ENCODE assay signal across 16 mouse cellular contexts in the genomic region with DNA sequence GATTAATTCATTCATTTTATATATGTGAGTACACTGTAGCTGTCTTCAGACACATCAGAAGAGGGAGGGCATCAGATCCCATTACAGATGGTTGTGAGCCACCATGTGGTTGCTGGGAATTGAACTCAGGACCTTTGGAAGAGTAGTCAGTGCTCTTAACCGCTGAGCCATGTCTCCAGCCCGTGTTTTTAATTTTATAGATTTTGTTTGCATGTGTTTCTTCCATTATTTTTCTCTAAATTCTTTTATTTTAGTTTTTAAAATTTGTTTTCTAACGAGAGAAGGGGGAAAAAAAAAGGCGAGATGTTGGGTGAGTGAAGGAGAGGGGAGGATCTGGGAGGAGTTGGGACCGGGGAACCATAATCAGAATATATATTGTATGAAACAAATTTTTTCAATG. TPM values are rescaled to one million over a fixed set of nuclear protein-coding genes. Genes with fewer than 3 reads are reported as not detected.
DNase-seq lines count a peak whose midpoint lies in the region; ATAC-seq and TF ChIP-seq lines count a peak whose summit lies in the region.
"Not testable (repeated sequence)": the region's sequence is repeated elsewhere in the genome, so short reads cannot be mapped to it uniquely, and the experiment has no call there.
"Had no signal": no experiment of that assay in that cellular context is flagged by ENCODE, and none has a peak within 500 bp of the region (broad histone marks: within the 10 kb centered on the region; RNA-seq: fewer than 3 reads in every experiment).

No protein-coding gene starts in this region.

- H3K27ac ChIP-seq in MEL (ENCODE audit: control insufficient read depth, low read depth, low read length), result peak overlapping the region; percentile 5; the same call in 1 of the 2 replicates
- 0 out of 2 replicates have a peak overlapping the region, but pooled peaks have one; percentile 64 for H3K27ac ChIP-seq in forebrain, embryonic 10.5 days
- not testable (repeated sequence) for H3K27ac ChIP-seq in heart, embryonic 12.5 days (ENCODE audit: poor library complexity, severe bottlenecking); hindbrain, embryonic 16.5 days (ENCODE audit: low read depth, low read length); liver, postnatal 0 days (ENCODE audit: low read depth); stomach, embryonic 15.5 days
- H3K27ac ChIP-seq in limb, embryonic 10.5 days, result 0 out of 2 replicates have a peak overlapping the region, but pooled peaks have one; percentile 53
- H3K27ac ChIP-seq in midbrain, embryonic 15.5 days, result peak overlapping the region; percentile 69; the same call in 1 of the 2 replicates

- TF ChIP-seq EP300 in MEL (IDR thresholded peaks at IDR 0.05; ENCODE audit: low read depth in 1 of 2, low read length in 2 of 2); liver, postnatal 0 days (IDR thresholded peaks at IDR 0.05; ENCODE audit: low read depth): not testable (repeated sequence)

- not testable (repeated sequence) for H3K36me3 ChIP-seq in MEL (ENCODE audit: control insufficient read depth in 1 of 2, insufficient read depth in 2 of 2, low read length in 2 of 2); forebrain, embryonic 10.5 days (replicated peaks); heart, embryonic 12.5 days; hindbrain, embryonic 16.5 days (ENCODE audit: control insufficient read depth, insufficient read depth, low read length); limb, embryonic 10.5 days; liver, postnatal 0 days (replicated peaks; ENCODE audit: insufficient read depth, low read length); midbrain, embryonic 15.5 days (replicated peaks); stomach, embryonic 15.5 days

- H3K79me2 ChIP-seq in MEL (ENCODE audit: control insufficient read depth, insufficient read depth, low read length, poor library complexity), result not testable (repeated sequence)

- WGBS in forebrain, embryonic 10.5 days, result 30% methylated on average over 5 of the region's 5 CpGs
- 29% methylated on average over 5 of the region's 5 CpGs for WGBS in heart, embryonic 12.5 days
- 30% methylated on average over 5 of the region's 5 CpGs for WGBS in hindbrain, embryonic 16.5 days
- 33% methylated on average over 5 of the region's 5 CpGs for WGBS in limb, embryonic 10.5 days
- WGBS in liver, postnatal 0 days (ENCODE audit: insufficient replicate concordance), result 24% methylated on average over 5 of the region's 5 CpGs
- WGBS in midbrain, embryonic 15.5 days, result 28% methylated on average over 5 of the region's 5 CpGs
- WGBS in stomach, embryonic 15.5 days, result 25% methylated on average over 5 of the region's 5 CpGs

- H3K9ac ChIP-seq in MEL (ENCODE audit: control insufficient read depth, low read depth, low read length, poor library complexity, severe bottlenecking), result peak overlapping the region; percentile 56
- peak overlapping the region; percentile 36; the same call in 1 of the 2 replicates for H3K9ac ChIP-seq in heart, embryonic 12.5 days
- not testable (repeated sequence) for H3K9ac ChIP-seq in hindbrain, embryonic 16.5 days (ENCODE audit: low read depth, low read length); midbrain, embryonic 15.5 days; stomach, embryonic 15.5 days
- peak overlapping the region; percentile 67 for H3K9ac ChIP-seq in liver, postnatal 0 days (replicated peaks)

- H3K4me1 ChIP-seq in MEL (ENCODE audit: control insufficient read depth in 1 of 2, insufficient read depth in 2 of 2, low read length in 2 of 2); heart, embryonic 12.5 days (replicated peaks); hindbrain, embryonic 16.5 days (ENCODE audit: control insufficient read depth, insufficient read depth, low read depth, low read length); limb, embryonic 10.5 days; stomach, embryonic 15.5 days: not testable (repeated sequence)
- H3K4me1 ChIP-seq in forebrain, embryonic 10.5 days, result peaks cover 14% of the 10 kb centered on the region
- H3K4me1 ChIP-seq in liver, postnatal 0 days (ENCODE audit: insufficient read depth), result peaks cover 14% of the 10 kb centered on the region
- peaks cover 14% of the 10 kb centered on the region for H3K4me1 ChIP-seq in midbrain, embryonic 15.5 days

- H3K4me2 ChIP-seq in heart, embryonic 12.5 days, result peak overlapping the region; percentile 72
- H3K4me2 ChIP-seq in hindbrain, embryonic 16.5 days (ENCODE audit: low read length), result peak overlapping the region; percentile 58
- H3K4me2 ChIP-seq in liver, postnatal 0 days (ENCODE audit: low read depth, low read length), result peak overlapping the region; percentile 83
- peak overlapping the region; percentile 70 for H3K4me2 ChIP-seq in midbrain, embryonic 15.5 days
- peak overlapping the region; percentile 68 for H3K4me2 ChIP-seq in stomach, embryonic 15.5 days

- ATAC-seq in heart, embryonic 12.5 days (ENCODE audit: insufficient number of reproducible peaks, low FRiP score); hindbrain, embryonic 16.5 days; liver, postnatal 0 days; midbrain, embryonic 15.5 days (replicated peaks); stomach, embryonic 15.5 days (ENCODE audit: insufficient read depth, low FRiP score, low read depth): not testable (repeated sequence)

- peak; percentile 36 for DNase-seq in MEL (ENCODE audit: low read depth, low spot score)
- not testable (repeated sequence) for DNase-seq in forebrain, embryonic 10.5 days (ENCODE audit: extremely low spot score, low spot score); limb, embryonic 10.5 days (ENCODE audit: low spot score); liver, postnatal 0 days

- TF ChIP-seq CTCF in MEL (IDR thresholded peaks at IDR 0.05 in 2 of 3, conservative IDR thresholded peaks at IDR 0.05 in 1 of 3; ENCODE audit: control insufficient read depth in 1 of 3, insufficient read depth in 1 of 3, low read depth in 2 of 3, low read length in 3 of 3, poor library complexity in 1 of 3, severe bottlenecking in 1 of 3); liver, postnatal 0 days (IDR thresholded peaks at IDR 0.05; ENCODE audit: low read depth): not testable (repeated sequence)

- TF ChIP-seq POLR2A in MEL (IDR thresholded peaks at IDR 0.05; ENCODE audit: control insufficient read depth in 1 of 2, insufficient read depth in 1 of 2, low read depth in 1 of 2, low read length in 2 of 2, poor library complexity in 1 of 2), result not testable (repeated sequence)

- not testable (repeated sequence) for H3K9me3 ChIP-seq in MEL (replicated peaks; ENCODE audit: insufficient read depth, low read length); forebrain, embryonic 10.5 days; heart, embryonic 12.5 days (replicated peaks); hindbrain, embryonic 16.5 days (ENCODE audit: control insufficient read depth, low read length); limb, embryonic 10.5 days (replicated peaks); liver, postnatal 0 days (ENCODE audit: low read length); midbrain, embryonic 15.5 days; stomach, embryonic 15.5 days

- not testable (repeated sequence) for H3K27me3 ChIP-seq in MEL (ENCODE audit: control insufficient read depth in 1 of 2, insufficient read depth in 2 of 2, low read length in 2 of 2); forebrain, embryonic 10.5 days (ENCODE audit: poor library complexity, severe bottlenecking); heart, embryonic 12.5 days (replicated peaks); hindbrain, embryonic 16.5 days (replicated peaks; ENCODE audit: control insufficient read depth, insufficient read depth, low read length); liver, postnatal 0 days (ENCODE audit: insufficient read depth, low read length); midbrain, embryonic 15.5 days (replicated peaks); stomach, embryonic 15.5 days (replicated peaks)
- H3K27me3 ChIP-seq in limb, embryonic 10.5 days (ENCODE audit: low read depth, poor library complexity, severe bottlenecking), result peaks cover 11% of the 10 kb centered on the region

- H3K4me3 ChIP-seq in MEL (ENCODE audit: control insufficient read depth in 1 of 2, insufficient read depth in 1 of 2, low read depth in 2 of 2, low read length in 2 of 2), result peak overlapping the region; percentile 73 to 86
- H3K4me3 ChIP-seq in forebrain, embryonic 10.5 days, result peak overlapping the region; percentile 58
- H3K4me3 ChIP-seq in heart, embryonic 12.5 days, result peak overlapping the region; percentile 63
- H3K4me3 ChIP-seq in hindbrain, embryonic 16.5 days (ENCODE audit: low read length), result peak overlapping the region; percentile 64
- H3K4me3 ChIP-seq in limb, embryonic 10.5 days, result peak overlapping the region; percentile 69
- peak overlapping the region; percentile 59 for H3K4me3 ChIP-seq in liver, postnatal 0 days (ENCODE audit: low read depth, low read length)
- peak overlapping the region; percentile 67 for H3K4me3 ChIP-seq in midbrain, embryonic 15.5 days
- peak overlapping the region; percentile 55 for H3K4me3 ChIP-seq in stomach, embryonic 15.5 days (replicated peaks)

- TF ChIP-seq RAD21 in MEL (IDR thresholded peaks at IDR 0.05; ENCODE audit: low read depth, low read length), result not testable (repeated sequence)

RNA-seq across cellular contexts. Expression of a gene that starts 3.7 kb away (rescaled TPM):
- total RNA-seq in MEL (2012; rRNA removed), result 2.7 and 2.9 TPM in 2 replicates
- 1 to 10 TPM in 1 of 2 experiments, not detected in 1; 7.3 TPM for polyA plus RNA-seq in MEL (2012; ENCODE audit: insufficient read depth in 1 of 2, insufficient read length in 2 of 2, low read depth in 1 of 2, low replicate concordance in 2 of 2, missing spikeins in 1 of 2)
- 9.6 and 9.9 TPM in 2 replicates for polyA plus RNA-seq in forebrain, embryonic 10.5 days (2016; fragmentation: Nextera tagmentation; extraction: Ambion mirVana)
- 7.7 and 8.2 TPM in 2 replicates for polyA plus RNA-seq in heart, embryonic 12.5 days (2016; fragmentation: Nextera tagmentation; extraction: Ambion mirVana)
- polyA plus RNA-seq in hindbrain, embryonic 16.5 days (2015; fragmentation: Nextera tagmentation; extraction: Ambion mirVana), result 18.1 and 22.8 TPM in 2 replicates
- 7.9 and 9.7 TPM in 2 replicates for polyA plus RNA-seq in limb, embryonic 10.5 days (2016; fragmentation: Nextera tagmentation; extraction: Ambion mirVana)
- polyA plus RNA-seq in liver, postnatal 0 days (2015; fragmentation: Nextera tagmentation; extraction: Ambion mirVana), result 14.8 and 15.4 TPM in 2 replicates
- 18.0 and 20.3 TPM in 2 replicates for polyA plus RNA-seq in midbrain, embryonic 15.5 days (2015; fragmentation: Nextera tagmentation; extraction: Ambion mirVana)
- polyA plus RNA-seq in stomach, embryonic 15.5 days (2015; fragmentation: Nextera tagmentation; extraction: Ambion mirVana), result 9.3 and 10.5 TPM in 2 replicates

RNA-seq across cellular contexts. Expression of a gene that starts 4.4 kb away (rescaled TPM):
- 9.1 and 13.2 TPM in 2 replicates for total RNA-seq in MEL (2012; rRNA removed)
- polyA plus RNA-seq in MEL (2012; ENCODE audit: insufficient read depth in 1 of 2, insufficient read length in 2 of 2, low read depth in 1 of 2, low replicate concordance in 2 of 2, missing spikeins in 1 of 2), result 10 to 100 TPM in 1 of 2 experiments, not detected in 1; 19.8 TPM
- 5.4 and 6.8 TPM in 2 replicates for polyA plus RNA-seq in forebrain, embryonic 10.5 days (2016; fragmentation: Nextera tagmentation; extraction: Ambion mirVana)
- polyA plus RNA-seq in heart, embryonic 12.5 days (2016; fragmentation: Nextera tagmentation; extraction: Ambion mirVana), result 4.7 and 4.8 TPM in 2 replicates
- polyA plus RNA-seq in hindbrain, embryonic 16.5 days (2015; fragmentation: Nextera tagmentation; extraction: Ambion mirVana), result 2.3 and 3.4 TPM in 2 replicates
- polyA plus RNA-seq in limb, embryonic 10.5 days (2016; fragmentation: Nextera tagmentation; extraction: Ambion mirVana), result 6.4 and 6.9 TPM in 2 replicates
- 2.8 and 3.1 TPM in 2 replicates for polyA plus RNA-seq in liver, postnatal 0 days (2015; fragmentation: Nextera tagmentation; extraction: Ambion mirVana)
- polyA plus RNA-seq in midbrain, embryonic 15.5 days (2015; fragmentation: Nextera tagmentation; extraction: Ambion mirVana), result 5.7 and 6.1 TPM in 2 replicates
- polyA plus RNA-seq in stomach, embryonic 15.5 days (2015; fragmentation: Nextera tagmentation; extraction: Ambion mirVana), result 5.2 and 5.5 TPM in 2 replicates

RNA-seq across cellular contexts. Expression of a gene that starts 35.7 kb away (rescaled TPM):
- not detected in 2 replicates for total RNA-seq in MEL (2012; rRNA removed)
- polyA plus RNA-seq in MEL (2012; ENCODE audit: insufficient read depth in 1 of 2, insufficient read length in 2 of 2, low read depth in 1 of 2, low replicate concordance in 2 of 2, missing spikeins in 1 of 2), result not detected
- not detected in 2 replicates for polyA plus RNA-seq in forebrain, embryonic 10.5 days (2016; fragmentation: Nextera tagmentation; extraction: Ambion mirVana)
- 0.53 TPM in 1 of 2 replicates, not detected in the other for polyA plus RNA-seq in heart, embryonic 12.5 days (2016; fragmentation: Nextera tagmentation; extraction: Ambion mirVana)
- not detected in 2 replicates for polyA plus RNA-seq in hindbrain, embryonic 16.5 days (2015; fragmentation: Nextera tagmentation; extraction: Ambion mirVana)
- polyA plus RNA-seq in limb, embryonic 10.5 days (2016; fragmentation: Nextera tagmentation; extraction: Ambion mirVana), result not detected in 2 replicates
- not detected in 2 replicates for polyA plus RNA-seq in liver, postnatal 0 days (2015; fragmentation: Nextera tagmentation; extraction: Ambion mirVana)
- not detected in 2 replicates for polyA plus RNA-seq in midbrain, embryonic 15.5 days (2015; fragmentation: Nextera tagmentation; extraction: Ambion mirVana)
- polyA plus RNA-seq in stomach, embryonic 15.5 days (2015; fragmentation: Nextera tagmentation; extraction: Ambion mirVana), result not detected in 2 replicates
- total RNA-seq: adrenal gland, postnatal 4 days; G1E; granulocyte monocyte progenitor cell, adult 5-6 weeks; left cerebral cortex, adult 8-10 months had no signal
- polyA plus RNA-seq: cerebellum, adult 2 months; G1E; large intestine, adult 2 months; spleen, adult 2 months; thymus, adult 2 months had no signal

RNA-seq across cellular contexts. Expression of a gene that starts 44.0 kb away (rescaled TPM):
- total RNA-seq in MEL (2012; rRNA removed), result not detected in 2 replicates
- not detected for polyA plus RNA-seq in MEL (2012; ENCODE audit: insufficient read depth in 1 of 2, insufficient read length in 2 of 2, low read depth in 1 of 2, low replicate concordance in 2 of 2, missing spikeins in 1 of 2)
- 0.05 and 0.16 TPM in 2 replicates for polyA plus RNA-seq in forebrain, embryonic 10.5 days (2016; fragmentation: Nextera tagmentation; extraction: Ambion mirVana)
- 24.0 and 27.3 TPM in 2 replicates for polyA plus RNA-seq in heart, embryonic 12.5 days (2016; fragmentation: Nextera tagmentation; extraction: Ambion mirVana)
- polyA plus RNA-seq in hindbrain, embryonic 16.5 days (2015; fragmentation: Nextera tagmentation; extraction: Ambion mirVana), result 1.8 and 2.3 TPM in 2 replicates
- 0.04 TPM in 1 of 2 replicates, not detected in the other for polyA plus RNA-seq in limb, embryonic 10.5 days (2016; fragmentation: Nextera tagmentation; extraction: Ambion mirVana)
- polyA plus RNA-seq in liver, postnatal 0 days (2015; fragmentation: Nextera tagmentation; extraction: Ambion mirVana), result 0.05 TPM in 1 of 2 replicates, not detected in the other
- 0.61 and 0.80 TPM in 2 replicates for polyA plus RNA-seq in midbrain, embryonic 15.5 days (2015; fragmentation: Nextera tagmentation; extraction: Ambion mirVana)
- 0.54 and 0.58 TPM in 2 replicates for polyA plus RNA-seq in stomach, embryonic 15.5 days (2015; fragmentation: Nextera tagmentation; extraction: Ambion mirVana)
- total RNA-seq: G1E; granulocyte monocyte progenitor cell, adult 5-6 weeks had no signal
- polyA plus RNA-seq: G1E had no signal
